Mouse (Mus musculus): Measurements from ENCODE around the gene Gpsm1. TPM values are rescaled to one million over a fixed set of nuclear protein-coding genes. Genes with fewer than 3 reads are reported as not detected.

The Gpsm1 gene
- polyA plus RNA-seq, 1 experiment from 2014 or later = 6.9 TPM

GRCm38 (mm10) chr2:26327852-26328251 is 12.5 kb downstream of the Gpsm1 start:
- no peak for ATAC-seq
- Histone ChIP-seq H3K9ac (ENCODE audit: low read depth, low read length) (no peak overlapping the region), H3K4me1 (replicated peaks; ENCODE audit: control insufficient read depth, insufficient read depth, low read length) (no peaks in the 10 kb centered on the region), H3K36me3 (ENCODE audit: control insufficient read depth, insufficient read depth) (peaks cover 39% of the 10 kb centered on the region; the same call in 1 of the 2 replicates), H3K9me3 (ENCODE audit: control insufficient read depth) (no peaks in the 10 kb centered on the region), H3K27me3 (replicated peaks; ENCODE audit: control insufficient read depth, insufficient read depth, low read length) (no peaks in the 10 kb centered on the region), H3K4me2 (replicated peaks; ENCODE audit: low read depth) (no peak overlapping the region), H3K27ac (ENCODE audit: low read depth, low read length) (no peak overlapping the region), H3K4me3 (ENCODE audit: low read depth, low read length) (no peak overlapping the region)
- no peak for TF ChIP-seq CTCF (IDR thresholded peaks at IDR 0.05; ENCODE audit: low read depth)
- 82% methylated on average over 4 of the region's 4 CpGs for WGBS

GRCm38 (mm10) chr2:26329402-26329801 is 14.1 kb downstream of the Gpsm1 start:
- peak; percentile 60 for ATAC-seq
- no peaks in the 10 kb centered on the region for H3K27me3 ChIP-seq (replicated peaks; ENCODE audit: control insufficient read depth, insufficient read depth, low read length)
- no peaks in the 10 kb centered on the region for H3K4me1 ChIP-seq (replicated peaks; ENCODE audit: control insufficient read depth, insufficient read depth, low read length)
- H3K4me3 ChIP-seq (ENCODE audit: low read depth, low read length) = no peak overlapping the region
- peaks cover 27% of the 10 kb centered on the region; the same call in 1 of the 2 replicates for H3K36me3 ChIP-seq (ENCODE audit: control insufficient read depth, insufficient read depth)
- H3K4me2 ChIP-seq (replicated peaks; ENCODE audit: low read depth) = no peak overlapping the region
- H3K9ac ChIP-seq (ENCODE audit: low read depth, low read length) = no peak overlapping the region
- 66% methylated on average over 8 of the region's 8 CpGs for WGBS
- no peak overlapping the region for H3K27ac ChIP-seq (ENCODE audit: low read depth, low read length)
- H3K9me3 ChIP-seq (ENCODE audit: control insufficient read depth) = no peaks in the 10 kb centered on the region
- TF ChIP-seq CTCF (IDR thresholded peaks at IDR 0.05; ENCODE audit: low read depth) = no peak

DNA sequence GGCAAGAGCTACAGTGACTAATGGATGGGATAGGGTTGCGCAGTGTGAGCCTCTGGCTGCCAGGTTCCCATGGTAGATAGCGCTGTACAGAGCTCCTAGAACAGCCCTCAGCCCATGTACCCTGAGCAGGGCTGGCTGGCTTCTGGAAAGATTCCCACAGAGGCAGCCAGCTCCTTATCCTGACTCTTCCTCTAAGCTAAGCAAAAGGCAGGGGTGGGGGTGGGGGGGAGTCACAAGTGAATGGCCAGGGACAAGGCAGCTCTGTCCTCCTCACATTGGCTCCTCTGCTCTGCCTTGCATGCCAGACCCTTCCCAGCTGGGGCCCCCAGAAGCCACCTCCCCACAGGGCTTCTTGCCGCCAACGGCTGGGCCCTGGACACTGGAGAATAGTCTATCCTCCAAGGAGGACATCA is 14.7 kb downstream of the Gpsm1 start:
- Histone ChIP-seq H3K36me3 (ENCODE audit: control insufficient read depth, insufficient read depth) (peaks cover 20% of the 10 kb centered on the region; the same call in 1 of the 2 replicates), H3K4me1 (replicated peaks; ENCODE audit: control insufficient read depth, insufficient read depth, low read length) (no peaks in the 10 kb centered on the region), H3K4me3 (ENCODE audit: low read depth, low read length) (no peak overlapping the region), H3K27ac (ENCODE audit: low read depth, low read length) (no peak overlapping the region), H3K4me2 (replicated peaks; ENCODE audit: low read depth) (no peak overlapping the region), H3K9me3 (ENCODE audit: control insufficient read depth) (no peaks in the 10 kb centered on the region), H3K9ac (ENCODE audit: low read depth, low read length) (no peak overlapping the region), H3K27me3 (replicated peaks; ENCODE audit: control insufficient read depth, insufficient read depth, low read length) (no peaks in the 10 kb centered on the region)
- no peak for TF ChIP-seq CTCF (IDR thresholded peaks at IDR 0.05; ENCODE audit: low read depth)
- 97% methylated on average over 4 of the region's 4 CpGs for WGBS
- no peak for ATAC-seq

- H3K27me3 ChIP-seq (replicated peaks; ENCODE audit: control insufficient read depth, insufficient read depth, low read length) = no peaks in the 10 kb centered on the region
- 75% methylated on average over 6 of the region's 6 CpGs for WGBS
- H3K4me1 ChIP-seq (replicated peaks; ENCODE audit: control insufficient read depth, insufficient read depth, low read length) = no peaks in the 10 kb centered on the region
- peaks cover 16% of the 10 kb centered on the region; the same call in 1 of the 2 replicates for H3K36me3 ChIP-seq (ENCODE audit: control insufficient read depth, insufficient read depth)
- TF ChIP-seq CTCF (IDR thresholded peaks at IDR 0.05; ENCODE audit: low read depth) = no peak
- no peak for ATAC-seq
- no peak overlapping the region for H3K4me3 ChIP-seq (ENCODE audit: low read depth, low read length)
- H3K9ac ChIP-seq (ENCODE audit: low read depth, low read length) = no peak overlapping the region
- no peak overlapping the region for H3K4me2 ChIP-seq (replicated peaks; ENCODE audit: low read depth)
- no peaks in the 10 kb centered on the region for H3K9me3 ChIP-seq (ENCODE audit: control insufficient read depth)
- no peak overlapping the region for H3K27ac ChIP-seq (ENCODE audit: low read depth, low read length)
These were observed 15.4 kb downstream of the Gpsm1 start for GRCm38 (mm10) chr2:26330702-26331101.

DNA sequence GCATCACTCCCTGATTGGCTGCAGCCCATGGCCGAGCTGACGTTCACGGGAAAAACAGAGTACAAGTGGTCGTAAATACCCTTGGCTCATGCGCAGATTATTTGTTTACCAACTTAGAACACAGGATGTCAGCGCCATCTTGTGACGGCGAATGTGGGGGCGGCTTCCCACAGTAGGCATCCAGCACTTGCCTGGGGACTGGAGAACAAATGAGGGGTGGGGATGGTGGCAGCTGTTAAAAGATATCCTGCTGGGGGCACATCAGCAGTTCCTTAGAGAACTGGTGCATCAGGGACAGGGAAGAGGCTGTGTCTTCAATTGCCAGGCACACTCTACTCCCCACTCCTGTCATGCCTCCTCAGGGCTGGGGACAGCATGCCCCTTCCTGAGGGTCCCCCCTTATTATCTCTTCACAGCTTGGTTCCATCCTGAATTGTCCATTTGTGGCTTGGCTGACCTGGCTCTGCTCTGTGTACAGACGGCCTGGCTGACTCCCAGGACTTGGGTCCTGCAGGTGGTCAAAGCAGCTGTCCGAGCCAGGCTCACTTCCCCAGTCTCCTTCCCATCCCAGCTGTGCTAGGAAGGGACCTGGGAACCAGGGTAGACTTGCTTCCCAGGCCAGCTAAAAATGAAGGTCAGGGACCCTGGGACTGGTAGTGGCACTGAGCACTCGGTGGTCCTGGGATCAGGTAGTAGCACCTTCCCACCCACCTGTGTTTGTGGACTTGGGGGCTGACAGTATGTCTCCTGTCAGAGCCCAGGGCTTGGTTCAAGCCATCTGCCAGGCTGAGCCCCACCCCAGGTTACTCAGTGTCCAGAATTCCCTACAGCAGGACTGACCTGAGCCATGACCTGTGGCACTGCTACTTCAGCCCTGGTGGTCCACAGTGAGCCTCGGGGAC is 23.2 kb downstream of the Gpsm1 start:
- no peak for ATAC-seq
- 0 out of 2 replicates have a peak, but pooled peaks cover 3% of the 10 kb centered on the region for H3K4me1 ChIP-seq (replicated peaks; ENCODE audit: control insufficient read depth, insufficient read depth, low read length)
- H3K4me3 ChIP-seq (ENCODE audit: low read depth, low read length) = no peak overlapping the region
- no peak overlapping the region for H3K9ac ChIP-seq (ENCODE audit: low read depth, low read length)
- H3K27ac ChIP-seq (ENCODE audit: low read depth, low read length) = no peak overlapping the region
- no peak overlapping the region for H3K4me2 ChIP-seq (replicated peaks; ENCODE audit: low read depth)
- H3K36me3 ChIP-seq (ENCODE audit: control insufficient read depth, insufficient read depth) = peaks cover 13% of the 10 kb centered on the region; the same call in 1 of the 2 replicates
- no peak for TF ChIP-seq CTCF (IDR thresholded peaks at IDR 0.05; ENCODE audit: low read depth)
- H3K9me3 ChIP-seq (ENCODE audit: control insufficient read depth) = no peaks in the 10 kb centered on the region
- H3K27me3 ChIP-seq (replicated peaks; ENCODE audit: control insufficient read depth, insufficient read depth, low read length) = no peaks in the 10 kb centered on the region
- 81% methylated on average over 8 of the region's 13 CpGs for WGBS

DNA sequence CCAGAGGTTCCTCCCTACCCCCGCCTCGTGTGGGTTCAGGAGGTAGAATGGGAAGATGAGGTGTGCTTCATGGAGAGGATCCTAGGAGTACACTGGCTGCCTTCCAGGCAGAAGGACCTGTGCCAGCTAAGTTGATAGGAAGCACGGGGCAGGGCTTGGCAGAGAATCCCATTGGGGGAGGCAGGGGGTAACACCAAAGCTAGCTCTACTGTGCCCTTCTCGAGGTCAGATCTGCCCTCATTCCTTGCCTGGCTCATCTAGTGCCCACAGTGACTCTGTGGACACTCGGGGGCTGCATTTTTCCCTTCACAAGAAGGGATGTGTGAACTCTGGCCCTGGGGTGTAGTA is 23.9 kb downstream of the Gpsm1 start:
- ATAC-seq = no peak
- Histone ChIP-seq H3K36me3 (ENCODE audit: control insufficient read depth, insufficient read depth) (peaks cover 13% of the 10 kb centered on the region; the same call in 1 of the 2 replicates), H3K9ac (ENCODE audit: low read depth, low read length) (no peak overlapping the region), H3K4me2 (replicated peaks; ENCODE audit: low read depth) (no peak overlapping the region), H3K9me3 (ENCODE audit: control insufficient read depth) (no peaks in the 10 kb centered on the region), H3K27me3 (replicated peaks; ENCODE audit: control insufficient read depth, insufficient read depth, low read length) (no peaks in the 10 kb centered on the region), H3K4me1 (replicated peaks; ENCODE audit: control insufficient read depth, insufficient read depth, low read length) (0 out of 2 replicates have a peak, but pooled peaks cover 3% of the 10 kb centered on the region), H3K27ac (ENCODE audit: low read depth, low read length) (no peak overlapping the region), H3K4me3 (ENCODE audit: low read depth, low read length) (no peak overlapping the region)
- TF ChIP-seq CTCF (IDR thresholded peaks at IDR 0.05; ENCODE audit: low read depth) = no peak
- WGBS = 78% methylated on average over 5 of the region's 5 CpGs
